Mouse (Mus musculus): ENCODE data around the gene Dpf3. TPM values are rescaled to one million over a fixed set of nuclear protein-coding genes. Genes with fewer than 3 reads are reported as not detected.

The Dpf3 gene
- total and polyA plus RNA-seq, 2 experiments from 2014 or later, result 14.3 to 31.7 TPM

GRCm38 (mm10) chr12:83438002-83438401 is 49.5 kb downstream of the Dpf3 start:
- no peak overlapping the region for H3K4me3 ChIP-seq (ENCODE audit: low read depth, low read length)
- H3K27me3 ChIP-seq (ENCODE audit: insufficient read depth, low read length), result no peaks in the 10 kb centered on the region
- ATAC-seq (ENCODE audit: low FRiP score) (no peak), DNase-seq (ENCODE audit: low spot score) (no peak)
- H3K4me1 ChIP-seq (ENCODE audit: insufficient read depth, low read length), result 0 out of 2 replicates have a peak, but pooled peaks cover 3% of the 10 kb centered on the region
- H3K9me3 ChIP-seq (ENCODE audit: low read length), result no peaks in the 10 kb centered on the region
- WGBS, result 91% methylated on average over 2 of the region's 2 CpGs
- H3K36me3 ChIP-seq (ENCODE audit: insufficient read depth, low read length), result no peaks in the 10 kb centered on the region
- H3K27ac ChIP-seq (ENCODE audit: low read depth, low read length), result no peak overlapping the region
- no peak overlapping the region for H3K9ac ChIP-seq (replicated peaks; ENCODE audit: low read length, poor library complexity, severe bottlenecking)
- H3K4me2 ChIP-seq (ENCODE audit: low read depth, low read length, poor library complexity, severe bottlenecking), result no peak overlapping the region
- no peak for TF ChIP-seq CTCF (IDR thresholded peaks at IDR 0.05)

- Histone ChIP-seq H3K4me3 (ENCODE audit: low read depth, low read length) (no peak overlapping the region), H3K9ac (replicated peaks; ENCODE audit: low read length, poor library complexity, severe bottlenecking) (no peak overlapping the region), H3K27me3 (ENCODE audit: insufficient read depth, low read length) (no peaks in the 10 kb centered on the region), H3K4me1 (ENCODE audit: insufficient read depth, low read length) (no peaks in the 10 kb centered on the region), H3K36me3 (ENCODE audit: insufficient read depth, low read length) (no peaks in the 10 kb centered on the region), H3K4me2 (ENCODE audit: low read depth, low read length, poor library complexity, severe bottlenecking) (no peak overlapping the region), H3K9me3 (ENCODE audit: low read length) (no peaks in the 10 kb centered on the region), H3K27ac (ENCODE audit: low read depth, low read length) (no peak overlapping the region)
- TF ChIP-seq CTCF (IDR thresholded peaks at IDR 0.05), result no peak
- no peak for ATAC-seq (ENCODE audit: low FRiP score)
- no peak for DNase-seq (ENCODE audit: low spot score)
- 75% methylated on average over 10 of the region's 10 CpGs for WGBS
These were observed 53.4 kb downstream of the Dpf3 start for GRCm38 (mm10) chr12:83433987-83434698.

- Histone ChIP-seq H3K9ac (replicated peaks; ENCODE audit: low read length, poor library complexity, severe bottlenecking) (no peak overlapping the region), H3K27ac (ENCODE audit: low read depth, low read length) (no peak overlapping the region), H3K9me3 (ENCODE audit: low read length) (no peaks in the 10 kb centered on the region), H3K4me1 (ENCODE audit: insufficient read depth, low read length) (no peaks in the 10 kb centered on the region), H3K4me2 (ENCODE audit: low read depth, low read length, poor library complexity, severe bottlenecking) (no peak overlapping the region), H3K4me3 (ENCODE audit: low read depth, low read length) (no peak overlapping the region), H3K27me3 (ENCODE audit: insufficient read depth, low read length) (no peaks in the 10 kb centered on the region), H3K36me3 (ENCODE audit: insufficient read depth, low read length) (no peaks in the 10 kb centered on the region)
- WGBS, result 94% methylated on average over 4 of the region's 4 CpGs
- ATAC-seq (ENCODE audit: low FRiP score), result no peak
- no peak for TF ChIP-seq CTCF (IDR thresholded peaks at IDR 0.05)
- DNase-seq (ENCODE audit: low spot score), result no peak
These were observed 54.1 kb downstream of the Dpf3 start for GRCm38 (mm10) chr12:83433436-83433835.

- WGBS, result 93% methylated on average over 5 of the region's 5 CpGs
- no peak for ATAC-seq (ENCODE audit: low FRiP score)
These were observed 57.3 kb downstream of the Dpf3 start for GRCm38 (mm10) chr12:83430207-83430606.

GRCm38 (mm10) chr12:83428016-83428415 is 59.5 kb downstream of the Dpf3 start:
- ATAC-seq (ENCODE audit: low FRiP score), result no peak
- H3K27me3 ChIP-seq (ENCODE audit: insufficient read depth, low read length), result no peaks in the 10 kb centered on the region
- no peak overlapping the region for H3K4me2 ChIP-seq (ENCODE audit: low read depth, low read length, poor library complexity, severe bottlenecking)
- DNase-seq (ENCODE audit: low spot score), result no peak
- TF ChIP-seq CTCF (IDR thresholded peaks at IDR 0.05), result no peak
- no peaks in the 10 kb centered on the region for H3K4me1 ChIP-seq (ENCODE audit: insufficient read depth, low read length)
- no peak overlapping the region for H3K4me3 ChIP-seq (ENCODE audit: low read depth, low read length)
- H3K27ac ChIP-seq (ENCODE audit: low read depth, low read length), result no peak overlapping the region
- 63% methylated on average over 9 of the region's 9 CpGs for WGBS
- no peaks in the 10 kb centered on the region for H3K36me3 ChIP-seq (ENCODE audit: insufficient read depth, low read length)
- H3K9me3 ChIP-seq (ENCODE audit: low read length), result no peaks in the 10 kb centered on the region
- no peak overlapping the region for H3K9ac ChIP-seq (replicated peaks; ENCODE audit: low read length, poor library complexity, severe bottlenecking)

More at GRCm38 (mm10) chr12:83430207-83430606, 57.3 kb downstream of the Dpf3 start:
- no peaks in the 10 kb centered on the region for H3K4me1 ChIP-seq (ENCODE audit: insufficient read depth, low read length)
- H3K27ac ChIP-seq (ENCODE audit: low read depth, low read length), result no peak overlapping the region
- no peaks in the 10 kb centered on the region for H3K9me3 ChIP-seq (ENCODE audit: low read length)
- H3K4me3 ChIP-seq (ENCODE audit: low read depth, low read length), result no peak overlapping the region
- no peak for TF ChIP-seq CTCF (IDR thresholded peaks at IDR 0.05)
- no peaks in the 10 kb centered on the region for H3K27me3 ChIP-seq (ENCODE audit: insufficient read depth, low read length)
- H3K9ac ChIP-seq (replicated peaks; ENCODE audit: low read length, poor library complexity, severe bottlenecking), result no peak overlapping the region
- DNase-seq (ENCODE audit: low spot score), result no peak
- no peak overlapping the region for H3K4me2 ChIP-seq (ENCODE audit: low read depth, low read length, poor library complexity, severe bottlenecking)
- H3K36me3 ChIP-seq (ENCODE audit: insufficient read depth, low read length), result no peaks in the 10 kb centered on the region

GRCm38 (mm10) chr12:83427601-83428000 is 59.9 kb downstream of the Dpf3 start:
- no peaks in the 10 kb centered on the region for H3K4me1 ChIP-seq (ENCODE audit: insufficient read depth, low read length)
- H3K27me3 ChIP-seq (ENCODE audit: insufficient read depth, low read length), result no peaks in the 10 kb centered on the region
- TF ChIP-seq CTCF (IDR thresholded peaks at IDR 0.05), result no peak
- no peaks in the 10 kb centered on the region for H3K9me3 ChIP-seq (ENCODE audit: low read length)
- H3K4me3 ChIP-seq (ENCODE audit: low read depth, low read length), result no peak overlapping the region
- DNase-seq (ENCODE audit: low spot score), result no peak
- H3K27ac ChIP-seq (ENCODE audit: low read depth, low read length), result no peak overlapping the region
- ATAC-seq (ENCODE audit: low FRiP score), result no peak
- no peaks in the 10 kb centered on the region for H3K36me3 ChIP-seq (ENCODE audit: insufficient read depth, low read length)
- H3K9ac ChIP-seq (replicated peaks; ENCODE audit: low read length, poor library complexity, severe bottlenecking), result no peak overlapping the region
- no peak overlapping the region for H3K4me2 ChIP-seq (ENCODE audit: low read depth, low read length, poor library complexity, severe bottlenecking)
- WGBS, result 55% methylated on average over 4 of the region's 4 CpGs

All from midbrain, postnatal 0 days (tissue).